Mouse (Mus musculus) T-helper 2 cell (primary cell): ENCODE data around the gene Olfr875.
"Not testable (repeated sequence)": the region's sequence is repeated elsewhere in the genome, so short reads cannot be mapped to it uniquely, and the experiment has no call there.

Experiments
- in situ Hi-C: fragments of 300-600 bp; cut with MboI, MseI; formaldehyde crosslinking; loops from one replicate; pipeline ENCODE4 v1.15.1; 2025; ENCODE audit warnings: high pct_unique_total_duplicates

Olfr875 gene

DNA sequence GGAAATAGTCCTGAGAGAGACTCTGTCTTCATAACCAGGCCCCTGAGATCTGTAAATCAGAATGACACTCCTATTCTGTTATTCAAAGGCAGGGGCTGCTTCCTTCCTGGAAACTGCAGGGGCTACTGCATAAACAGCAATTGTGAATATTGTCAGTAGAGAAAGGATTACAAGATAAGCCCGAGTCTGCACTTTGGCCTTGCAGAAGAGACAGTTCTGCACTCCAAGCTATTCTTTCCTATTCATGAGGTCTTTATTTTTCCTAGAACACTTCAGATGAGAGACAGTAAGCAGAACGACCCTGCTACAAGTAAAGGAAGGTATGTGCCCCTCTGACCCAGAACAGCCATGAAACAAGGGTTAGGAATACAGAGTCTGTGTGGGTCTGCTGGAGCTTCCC lies at the start of gene Olfr875:
Gene Olfr875 (plus strand): TSS at position 99 of the 400 bp plus-strand sequence.
- in situ Hi-C loops = loop anchor here (10.0 kb wide), 1 partner anchor 897 kb away; no protein-coding TSS in a partner anchor

DNA sequence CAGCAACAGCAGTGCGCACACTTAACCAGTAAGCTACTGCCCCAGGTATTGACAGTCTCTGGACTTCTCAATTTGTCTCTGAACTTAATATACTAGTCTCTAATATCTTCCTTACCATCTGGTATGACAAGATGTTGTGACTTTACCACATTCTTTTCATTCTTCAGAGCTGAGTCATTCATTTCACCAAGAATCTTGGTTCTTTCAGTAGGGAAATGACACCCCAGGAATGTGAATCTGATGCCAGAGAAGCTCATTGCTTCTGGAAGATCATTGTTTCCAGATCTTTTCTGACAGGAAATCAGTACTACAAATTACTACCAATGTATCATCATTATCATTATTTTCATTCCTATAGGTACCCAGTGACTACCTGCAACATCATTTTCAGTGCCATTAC lies 37.3 kb upstream of the Olfr875 start:
- in situ Hi-C loops = no loop called here

DNA sequence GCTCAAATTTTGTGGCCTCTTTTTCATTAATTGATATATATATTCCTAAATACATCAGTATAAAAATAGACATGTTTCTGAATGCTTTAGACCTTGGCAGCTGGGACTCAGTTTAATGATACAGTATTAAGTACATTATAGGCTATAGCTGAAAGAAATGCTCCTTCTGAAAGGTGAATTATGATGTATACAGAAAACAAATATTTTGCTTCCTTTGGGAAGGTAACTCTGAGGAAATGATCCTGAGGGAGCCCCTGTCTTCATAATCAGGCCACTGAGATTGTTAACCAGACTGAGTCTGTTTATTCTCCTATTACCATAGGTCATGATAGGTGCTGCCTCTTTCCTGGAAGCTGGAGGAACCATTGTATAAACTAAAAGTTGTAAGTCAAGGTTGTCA lies 26.9 kb upstream of the Olfr875 start, which contains the start of gene Olfr874:
Gene Olfr874 (plus strand): TSS at position 301 of the 400 bp plus-strand sequence.
- in situ Hi-C loops = no loop called here

DNA sequence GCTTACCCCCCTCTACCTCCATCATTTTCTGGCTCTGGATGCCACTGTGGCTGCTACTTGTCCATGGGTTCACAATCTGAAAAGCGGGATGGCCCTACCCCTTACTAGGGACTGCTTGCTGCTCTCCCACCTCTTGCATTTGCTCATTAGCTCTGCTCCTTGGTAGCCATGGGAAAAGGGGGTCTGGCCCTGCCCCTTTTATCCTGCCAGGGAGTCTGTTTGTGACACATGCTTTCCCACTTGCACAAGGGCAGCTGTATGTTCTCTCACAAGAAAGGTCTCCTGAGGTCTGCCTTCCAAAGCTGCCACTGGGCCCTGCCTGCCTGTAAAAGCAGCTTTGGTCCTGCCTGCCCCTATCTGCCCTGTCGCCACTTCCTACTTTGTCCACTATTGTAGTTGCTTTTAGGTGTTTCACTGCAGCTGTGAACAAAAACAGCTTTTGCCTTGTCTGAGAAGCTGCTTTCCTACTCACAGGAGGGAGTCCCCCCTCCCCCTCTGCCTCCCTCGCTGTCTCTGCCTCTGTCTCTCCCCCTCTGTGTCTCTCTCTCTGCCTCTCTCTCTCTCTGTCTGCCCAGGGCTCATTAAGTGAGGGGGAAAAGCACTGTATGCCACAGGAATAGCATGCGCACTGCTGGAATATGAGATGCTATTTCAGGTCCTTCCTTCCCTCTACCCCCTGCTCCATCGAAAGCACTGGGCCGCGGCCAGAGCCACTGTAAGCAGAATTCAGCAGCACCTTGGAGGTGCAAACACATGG lies 21.2 kb upstream of the Olfr875 start:
- in situ Hi-C loops = no loop called here

DNA sequence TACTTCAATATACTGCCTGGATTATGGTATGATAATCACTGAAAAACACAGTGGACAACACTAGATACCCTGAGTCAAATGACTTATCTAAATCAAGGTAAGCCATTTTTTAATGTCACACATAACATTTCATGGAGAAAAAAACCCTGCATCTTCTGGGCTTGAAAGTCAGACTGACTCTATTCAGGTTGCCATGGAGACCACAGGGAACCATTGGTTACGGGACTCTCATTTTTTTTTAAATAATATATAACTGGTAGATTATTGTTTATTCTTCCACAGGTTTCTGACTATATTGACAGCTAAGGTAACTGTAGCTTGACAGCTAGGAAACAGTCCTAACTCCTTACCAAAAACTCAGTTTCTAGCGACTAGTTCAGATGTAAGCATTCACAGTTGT lies 20.2 kb upstream of the Olfr875 start:
- in situ Hi-C loops = no loop called here

DNA sequence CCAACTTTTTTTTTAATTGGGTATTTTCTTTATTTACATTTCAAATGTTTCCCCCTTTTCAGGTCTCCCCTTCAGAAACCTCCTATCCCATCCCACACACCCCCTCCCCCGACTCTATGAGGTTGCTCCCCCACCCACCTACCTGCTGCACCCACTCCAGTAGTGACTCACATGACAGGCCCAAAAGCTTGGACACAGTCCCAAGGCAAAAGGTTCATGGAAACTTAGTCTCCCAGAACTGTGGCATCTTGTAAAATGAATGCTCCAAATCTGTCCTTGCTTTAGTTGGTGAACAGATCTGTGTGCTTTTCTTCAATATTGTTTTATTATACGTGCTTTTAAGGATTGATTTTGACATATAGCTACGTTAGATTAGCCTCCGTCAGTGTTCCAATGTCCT lies 19.7 kb upstream of the Olfr875 start:
- in situ Hi-C loops = no loop called here

DNA sequence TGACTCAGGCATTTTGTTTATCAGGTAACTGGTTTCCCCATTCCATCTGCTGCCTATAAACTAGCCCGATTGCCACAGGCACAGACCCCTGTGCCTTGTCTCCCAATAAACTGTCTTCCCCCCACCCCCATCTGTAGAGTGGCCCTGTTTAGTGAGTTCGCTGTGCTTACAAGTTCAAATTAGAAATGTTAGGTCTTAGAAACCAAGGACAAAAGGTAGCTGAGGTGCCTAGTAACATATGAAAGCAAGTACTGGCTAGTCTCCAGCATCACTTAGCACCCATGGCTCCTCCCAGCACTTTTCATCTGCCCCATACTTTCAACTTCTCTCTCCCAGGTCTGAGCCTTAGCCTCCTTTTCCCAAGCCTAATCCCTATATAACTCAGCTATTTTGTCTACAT lies 9.9 kb upstream of the Olfr875 start:
- in situ Hi-C loops = no loop called here

DNA sequence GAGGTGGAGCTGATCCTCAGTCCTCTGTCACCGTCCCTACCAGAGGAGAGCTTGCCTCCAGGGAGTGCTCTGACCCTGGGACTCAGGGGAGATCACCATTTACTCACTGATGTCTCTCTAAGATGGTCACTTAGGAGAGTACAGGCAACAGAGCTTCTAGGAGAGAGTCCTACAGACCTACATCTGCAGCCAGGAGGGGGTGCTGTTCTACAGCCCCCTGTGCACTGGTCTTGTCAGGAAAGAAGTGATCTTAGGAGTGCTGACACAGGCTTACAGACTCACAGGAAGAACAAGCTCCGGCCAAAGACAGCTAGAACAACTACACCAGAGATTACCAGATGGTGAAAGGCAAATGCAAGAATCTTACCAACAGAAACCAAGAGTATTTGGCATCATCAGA lies 9.1 kb upstream of the Olfr875 start:
- in situ Hi-C loops = no loop called here

DNA sequence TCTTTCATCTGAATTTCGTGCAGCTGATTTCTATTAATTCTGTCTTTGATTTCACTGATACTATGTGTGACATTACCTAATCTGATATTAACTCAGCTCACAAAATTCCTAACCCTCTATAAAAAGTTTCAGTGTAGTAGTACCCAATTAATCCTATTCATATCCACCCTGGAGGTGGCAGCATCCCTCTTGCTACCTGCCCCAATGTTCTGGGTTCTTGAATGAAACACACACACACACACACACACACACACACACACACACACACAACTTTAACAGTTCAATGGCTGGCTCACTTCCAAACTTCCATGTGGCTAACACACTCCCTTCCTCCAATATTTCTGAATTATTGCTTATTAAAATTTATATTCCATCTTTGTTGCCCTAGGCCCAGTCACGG lies 996 bp upstream of the Olfr875 start:
- in situ Hi-C loops = loop anchor here (10.0 kb wide), 1 partner anchor 896 kb away; no protein-coding TSS in a partner anchor

DNA sequence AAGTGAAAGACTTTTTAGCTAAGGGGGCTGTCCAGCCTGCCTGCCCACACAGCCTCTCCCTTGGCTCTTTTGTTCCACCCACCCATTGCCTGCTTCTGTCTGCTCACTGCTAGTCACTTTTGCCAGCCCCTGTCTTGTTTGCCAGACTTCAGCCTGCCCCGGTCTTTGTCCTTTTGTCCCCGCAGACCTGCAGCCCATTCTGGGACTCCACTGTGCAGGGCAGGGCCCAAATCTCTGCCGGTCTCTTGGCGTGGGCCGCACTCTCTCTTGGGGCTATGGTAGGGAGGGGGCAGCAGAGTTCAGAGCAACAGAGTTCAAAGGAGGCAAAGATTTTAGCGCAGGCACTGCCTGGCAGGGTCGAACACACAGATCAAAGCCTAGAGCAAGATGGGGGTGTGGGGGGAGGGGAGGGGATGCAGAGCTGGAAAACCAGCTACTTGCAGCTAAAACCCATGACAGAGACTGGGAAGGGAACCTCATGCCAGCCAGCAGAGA lies 11.2 kb downstream of the Olfr875 start:
- in situ Hi-C loops = no loop called here

DNA sequence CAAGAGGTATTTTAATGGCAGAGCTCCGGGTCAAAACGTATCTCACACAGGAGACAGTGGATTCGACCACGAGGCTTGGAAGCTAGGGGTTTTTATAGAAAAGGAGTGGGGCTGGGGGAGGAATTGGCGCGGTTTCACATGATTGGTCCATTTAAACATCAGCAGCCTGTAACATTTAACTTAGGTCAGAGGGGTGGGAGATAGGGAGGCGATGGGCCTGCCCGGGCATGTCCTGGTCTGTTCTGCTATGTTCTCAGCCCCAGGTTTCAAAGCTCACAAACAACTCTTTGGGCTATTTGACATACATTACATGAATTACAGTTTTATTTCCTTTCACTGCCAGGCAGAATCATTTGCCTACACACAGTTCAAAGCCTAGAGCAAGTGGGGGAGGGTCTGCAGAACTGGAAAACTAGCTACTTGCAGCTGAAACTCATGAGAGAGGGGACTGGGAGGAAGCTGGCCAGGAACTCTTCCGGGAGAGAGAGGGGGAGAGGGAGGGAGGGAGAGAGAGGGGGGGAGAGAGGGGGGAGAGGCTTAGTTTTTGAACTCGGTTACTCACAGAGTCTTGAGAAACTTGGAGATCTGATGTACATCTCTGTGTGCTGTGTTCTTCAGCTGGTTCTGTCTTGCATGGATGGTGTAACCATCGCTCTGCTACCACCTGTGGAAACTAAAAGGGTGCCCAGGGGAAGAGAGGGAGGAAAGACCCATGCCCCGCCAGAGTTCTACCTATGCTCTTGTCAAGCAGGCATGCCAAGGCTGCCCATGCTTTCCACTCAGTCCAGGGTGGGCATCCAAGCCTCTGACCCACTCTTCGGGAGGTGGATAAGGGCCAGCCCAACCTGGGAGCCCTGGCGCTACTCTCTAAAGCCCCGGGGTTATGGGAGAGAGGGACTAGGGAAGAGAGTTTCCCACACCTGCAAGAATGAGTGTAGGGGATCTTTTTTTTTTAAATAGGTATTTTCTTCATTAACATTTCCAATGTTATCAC lies 12.0 kb downstream of the Olfr875 start:
- in situ Hi-C loops = not testable (repeated sequence)

DNA sequence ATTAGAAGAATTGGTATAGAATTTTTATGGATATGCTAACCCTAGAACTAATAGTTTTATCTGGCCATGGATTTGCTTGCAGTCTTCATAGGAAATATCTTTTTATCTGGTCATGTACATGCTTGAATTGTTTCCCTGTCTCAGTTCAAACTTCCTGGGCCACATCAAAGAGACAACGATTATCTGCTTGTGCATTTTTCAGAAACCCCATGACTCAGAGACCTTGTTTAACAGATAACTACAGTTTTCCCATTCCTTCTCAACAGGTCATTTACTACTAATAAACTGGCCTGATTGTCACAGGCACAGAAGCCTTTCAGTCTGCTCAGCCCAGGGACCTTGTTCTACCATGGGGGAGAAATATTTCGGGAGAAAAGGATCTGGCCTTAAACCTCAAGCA lies 14.8 kb downstream of the Olfr875 start:
- in situ Hi-C loops = no loop called here

DNA sequence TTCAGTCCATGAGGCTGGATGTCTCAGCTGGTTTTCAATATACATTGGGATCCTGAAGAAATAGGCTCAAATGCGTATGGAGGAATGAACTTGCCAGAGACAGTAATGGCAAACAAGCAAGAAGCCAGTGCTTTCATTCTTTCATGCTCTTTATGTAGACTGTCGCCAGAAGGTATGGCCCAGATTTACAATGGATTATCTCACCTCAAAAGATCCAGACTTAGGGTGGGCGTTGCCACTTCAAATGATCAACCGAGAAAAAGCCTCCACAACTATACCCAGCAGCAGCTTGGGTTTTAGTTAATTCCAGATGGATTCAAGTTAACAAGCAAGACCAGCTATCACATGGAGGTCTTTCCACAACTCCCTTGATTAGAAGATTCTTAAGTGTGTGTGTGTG lies 30.4 kb downstream of the Olfr875 start:
- in situ Hi-C loops = no loop called here

DNA sequence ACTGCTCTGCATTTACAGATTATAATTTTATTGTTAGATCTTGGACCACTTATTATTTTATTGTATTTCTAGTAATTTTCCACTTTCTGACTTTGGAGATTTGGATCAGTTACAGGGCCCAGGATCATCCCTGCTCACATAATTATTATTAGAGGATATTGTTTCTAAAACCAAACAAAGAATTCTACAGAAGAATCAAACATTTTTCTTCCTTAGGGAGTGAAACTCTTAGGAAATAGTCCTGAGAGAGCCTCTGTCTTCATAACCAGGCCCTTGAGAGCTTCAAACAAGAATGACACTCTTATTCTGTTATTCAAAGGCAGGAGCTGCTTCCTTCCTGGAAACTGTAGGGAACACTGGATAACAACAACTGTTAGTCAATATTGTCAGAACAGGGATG lies 31.1 kb downstream of the Olfr875 start, which contains the start of gene Olfr876:
Gene Olfr876 (plus strand): TSS at position 301 of the 400 bp plus-strand sequence.
- in situ Hi-C loops = no loop called here

DNA sequence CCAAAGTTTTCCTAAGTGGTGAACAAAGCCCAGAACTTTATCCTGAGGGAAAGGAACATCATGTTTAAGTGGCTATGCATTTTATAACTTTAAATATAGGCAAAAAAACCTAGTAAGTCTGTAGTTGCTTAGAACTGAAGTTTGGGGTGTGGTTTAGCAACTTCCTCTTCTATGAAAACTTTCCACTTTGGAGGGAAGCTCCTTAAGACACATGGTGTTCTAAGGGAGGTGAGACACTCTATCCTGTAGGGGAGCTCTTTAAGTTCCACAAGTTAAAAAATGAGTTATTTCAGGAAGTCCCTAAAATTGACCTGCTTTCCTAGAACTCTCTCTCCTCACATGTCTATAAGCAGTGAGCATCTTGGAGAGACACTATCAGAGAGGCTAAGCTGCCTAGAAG lies 35.6 kb downstream of the Olfr875 start:
- in situ Hi-C loops = no loop called here

DNA sequence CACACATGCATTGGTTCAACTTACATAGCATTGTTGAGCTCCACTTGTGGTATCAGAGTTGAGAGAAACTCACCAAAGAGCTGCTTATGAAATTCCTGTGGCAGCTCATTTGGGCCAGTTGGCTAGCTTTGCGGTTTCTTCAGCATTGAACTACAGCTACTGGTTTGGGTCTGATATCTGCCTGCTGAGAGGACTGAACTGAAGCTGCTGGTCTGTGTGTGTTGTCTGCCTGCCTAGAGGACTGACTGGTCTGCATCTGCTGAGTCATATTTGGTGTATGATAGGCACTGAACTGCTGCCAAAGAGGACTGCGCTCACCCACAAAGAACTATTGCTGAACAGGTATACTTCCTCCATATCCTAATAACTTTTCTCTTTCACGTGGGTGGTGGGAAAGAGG lies 36.8 kb downstream of the Olfr875 start:
- in situ Hi-C loops = no loop called here

DNA sequence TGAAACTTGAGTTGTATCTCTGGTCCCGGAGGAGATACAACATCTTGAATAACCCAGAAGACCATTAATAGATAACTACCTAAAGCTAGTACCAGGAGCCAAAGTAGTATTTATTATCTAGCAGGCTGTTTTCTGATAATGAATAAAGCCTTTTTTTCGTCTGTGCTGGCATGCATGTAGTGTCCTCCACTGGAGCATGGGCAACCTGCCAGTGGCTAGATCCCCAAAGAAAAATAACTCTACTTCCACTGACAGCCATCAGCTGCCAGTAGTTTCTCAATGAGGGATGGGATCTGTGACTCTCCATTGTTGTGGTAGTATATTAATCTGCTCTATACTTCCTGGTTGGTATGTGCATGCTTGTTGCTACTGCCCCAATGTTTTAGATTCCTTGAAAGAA lies 37.3 kb downstream of the Olfr875 start:
- in situ Hi-C loops = no loop called here

DNA sequence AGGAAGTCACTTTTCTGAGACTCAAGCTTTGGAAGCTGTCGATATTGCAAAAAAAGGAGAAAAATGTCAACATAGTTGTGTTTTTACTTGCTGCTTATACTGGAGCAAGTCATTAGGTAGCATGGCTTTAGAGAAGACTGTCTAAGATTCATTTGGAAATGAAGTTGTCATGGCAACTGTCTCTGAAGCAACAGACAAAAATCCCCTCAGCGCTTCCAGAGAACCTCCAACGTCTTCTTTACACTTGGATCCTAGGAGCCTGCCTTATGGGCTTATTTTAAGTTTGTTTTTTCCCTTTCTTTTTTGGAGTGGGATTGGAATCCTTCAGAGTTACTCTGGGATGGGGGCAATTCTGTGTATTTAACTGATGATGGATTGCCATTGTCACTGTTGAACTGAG lies 43.0 kb downstream of the Olfr875 start:
- in situ Hi-C loops = no loop called here
